Mouse (Mus musculus): Measurements from ENCODE around the gene Izumo1. TPM values are rescaled to one million over a fixed set of nuclear protein-coding genes. Genes with fewer than 3 reads are reported as not detected.

Izumo1 gene
- polyA plus RNA-seq, 1 experiment from 2014 or later, result 0.19 TPM

GRCm38 (mm10) chr7:45596107-45596506 lies 25.5 kb upstream of the Izumo1 start:
- no peak for DNase-seq (ENCODE audit: low spot score)
- WGBS, result 91% methylated on average over 1 of the region's 1 CpGs
- Histone ChIP-seq H3K27ac (ENCODE audit: low read length) (no peak overlapping the region), H3K4me3 (ENCODE audit: low read depth, low read length) (no peak overlapping the region), H3K27me3 (replicated peaks; ENCODE audit: insufficient read depth, low read length) (no peaks in the 10 kb centered on the region), H3K9me3 (ENCODE audit: low read length) (no peaks in the 10 kb centered on the region), H3K4me1 (ENCODE audit: insufficient read depth, low read depth, low read length) (no peaks in the 10 kb centered on the region), H3K4me2 (replicated peaks; ENCODE audit: low read depth, low read length) (no peak overlapping the region), H3K36me3 (ENCODE audit: insufficient read depth, low read length) (no peaks in the 10 kb centered on the region), H3K9ac (replicated peaks; ENCODE audit: low read depth) (no peak overlapping the region)
- TF ChIP-seq CTCF (IDR thresholded peaks at IDR 0.05), result no peak
- no peak for TF ChIP-seq EP300 (IDR thresholded peaks at IDR 0.05)
- ATAC-seq, result no peak

- 87% methylated on average over 5 of the region's 5 CpGs for WGBS
- no peaks in the 10 kb centered on the region for H3K36me3 ChIP-seq (ENCODE audit: insufficient read depth, low read length)
- ATAC-seq (no peak), DNase-seq (ENCODE audit: low spot score) (no peak)
- TF ChIP-seq CTCF (IDR thresholded peaks at IDR 0.05) (no peak), EP300 (IDR thresholded peaks at IDR 0.05) (no peak)
- no peaks in the 10 kb centered on the region for H3K4me1 ChIP-seq (ENCODE audit: insufficient read depth, low read depth, low read length)
- H3K27ac ChIP-seq (ENCODE audit: low read length), result no peak overlapping the region
- no peaks in the 10 kb centered on the region for H3K27me3 ChIP-seq (replicated peaks; ENCODE audit: insufficient read depth, low read length)
- no peak overlapping the region for H3K4me3 ChIP-seq (ENCODE audit: low read depth, low read length)
- no peaks in the 10 kb centered on the region for H3K9me3 ChIP-seq (ENCODE audit: low read length)
- no peak overlapping the region for H3K9ac ChIP-seq (replicated peaks; ENCODE audit: low read depth)
- no peak overlapping the region for H3K4me2 ChIP-seq (replicated peaks; ENCODE audit: low read depth, low read length)
Observed at GRCm38 (mm10) chr7:45597013-45597412, 24.6 kb upstream of the Izumo1 start.

DNA sequence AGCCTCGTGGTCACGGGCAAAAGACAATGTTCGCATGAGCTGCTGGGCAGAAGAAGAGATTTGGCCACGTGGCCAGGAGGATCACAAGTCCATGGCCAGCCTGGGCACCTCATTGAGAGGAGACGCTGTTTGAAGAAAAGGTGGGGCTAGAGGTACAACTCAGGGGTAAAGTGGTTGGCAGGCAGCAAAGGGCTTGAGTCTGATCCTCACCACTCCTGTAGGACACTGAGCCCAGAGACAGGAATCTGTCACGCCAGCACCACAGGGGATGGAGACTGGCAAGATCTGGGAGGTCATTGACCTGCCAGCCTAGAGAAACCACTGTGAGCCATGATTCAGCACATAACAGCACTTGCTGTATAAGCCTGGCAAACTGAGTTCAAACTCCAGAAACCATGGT lies 24.1 kb upstream of the Izumo1 start:
- Histone ChIP-seq H3K9me3 (ENCODE audit: low read length) (no peaks in the 10 kb centered on the region), H3K4me1 (ENCODE audit: insufficient read depth, low read depth, low read length) (no peaks in the 10 kb centered on the region), H3K4me2 (replicated peaks; ENCODE audit: low read depth, low read length) (no peak overlapping the region), H3K27ac (ENCODE audit: low read length) (no peak overlapping the region), H3K9ac (replicated peaks; ENCODE audit: low read depth) (no peak overlapping the region), H3K36me3 (ENCODE audit: insufficient read depth, low read length) (no peaks in the 10 kb centered on the region), H3K4me3 (ENCODE audit: low read depth, low read length) (no peak overlapping the region), H3K27me3 (replicated peaks; ENCODE audit: insufficient read depth, low read length) (no peaks in the 10 kb centered on the region)
- no peak for TF ChIP-seq CTCF (IDR thresholded peaks at IDR 0.05)
- TF ChIP-seq EP300 (IDR thresholded peaks at IDR 0.05), result no peak
- DNase-seq (ENCODE audit: low spot score), result no peak
- 85% methylated on average over 6 of the region's 6 CpGs for WGBS
- no peak for ATAC-seq

DNA sequence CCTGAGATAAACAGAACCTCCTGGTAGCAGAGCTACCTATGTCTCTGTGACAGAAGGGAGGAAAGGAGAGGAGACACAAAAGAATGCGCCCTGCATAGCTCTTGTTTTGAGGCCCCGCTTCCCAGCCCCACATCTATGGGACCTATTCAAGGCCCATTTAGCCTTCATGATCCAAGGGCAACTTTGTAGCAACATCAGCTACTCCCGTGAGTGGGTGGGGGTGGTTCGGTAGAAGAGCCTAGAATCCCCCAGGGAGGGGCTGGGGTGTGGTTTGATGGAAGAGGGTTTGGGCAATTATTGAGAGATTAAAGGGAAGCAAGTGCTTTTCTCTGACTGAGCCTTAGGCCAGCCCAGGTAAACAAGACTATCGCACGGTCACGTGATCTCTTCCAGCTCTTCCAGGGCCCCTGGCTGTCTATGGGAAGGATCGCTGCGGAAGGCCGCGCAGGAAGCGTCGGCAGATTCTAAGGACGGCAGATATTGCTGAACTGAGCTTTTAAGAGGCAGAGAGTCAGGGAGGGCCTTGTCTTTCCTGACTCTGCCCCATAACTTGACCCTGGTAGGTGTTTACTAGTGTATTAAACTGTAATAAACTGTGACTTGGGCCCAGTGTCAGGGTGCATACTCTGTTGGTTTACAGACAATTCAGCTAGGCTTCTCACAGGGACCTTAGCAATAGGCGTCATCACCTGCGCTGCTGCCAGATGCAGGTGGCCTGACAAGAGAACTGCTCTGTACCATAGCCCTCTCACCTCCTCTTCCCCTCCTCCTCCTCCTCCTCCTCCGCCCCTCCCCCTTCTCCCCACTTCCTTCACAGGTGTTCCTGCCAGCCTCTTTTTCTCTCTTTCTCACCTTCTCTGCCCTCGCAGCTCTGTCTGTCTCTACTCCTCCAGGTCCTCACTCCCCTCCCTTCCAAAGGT lies 22.4 kb upstream of the Izumo1 start:
- no peaks in the 10 kb centered on the region for H3K4me1 ChIP-seq (ENCODE audit: insufficient read depth, low read depth, low read length)
- no peak for TF ChIP-seq CTCF (IDR thresholded peaks at IDR 0.05)
- no peak for TF ChIP-seq EP300 (IDR thresholded peaks at IDR 0.05)
- no peak overlapping the region for H3K4me3 ChIP-seq (ENCODE audit: low read depth, low read length)
- no peaks in the 10 kb centered on the region for H3K36me3 ChIP-seq (ENCODE audit: insufficient read depth, low read length)
- H3K4me2 ChIP-seq (replicated peaks; ENCODE audit: low read depth, low read length), result no peak overlapping the region
- no peak overlapping the region for H3K27ac ChIP-seq (ENCODE audit: low read length)
- WGBS, result 34% methylated on average over 18 of the region's 18 CpGs
- no peaks in the 10 kb centered on the region for H3K27me3 ChIP-seq (replicated peaks; ENCODE audit: insufficient read depth, low read length)
- 0 out of 2 replicates have a peak, but pooled peaks have one; percentile 26 for ATAC-seq
- no peaks in the 10 kb centered on the region for H3K9me3 ChIP-seq (ENCODE audit: low read length)
- no peak overlapping the region for H3K9ac ChIP-seq (replicated peaks; ENCODE audit: low read depth)
- DNase-seq (ENCODE audit: low spot score), result no peak

- no peaks in the 10 kb centered on the region for H3K4me1 ChIP-seq (ENCODE audit: insufficient read depth, low read depth, low read length)
- 52% methylated on average over 9 of the region's 9 CpGs for WGBS
- H3K4me2 ChIP-seq (replicated peaks; ENCODE audit: low read depth, low read length), result no peak overlapping the region
- H3K36me3 ChIP-seq (ENCODE audit: insufficient read depth, low read length), result no peaks in the 10 kb centered on the region
- no peaks in the 10 kb centered on the region for H3K9me3 ChIP-seq (ENCODE audit: low read length)
- no peak for TF ChIP-seq CTCF (IDR thresholded peaks at IDR 0.05)
- TF ChIP-seq EP300 (IDR thresholded peaks at IDR 0.05), result no peak
- ATAC-seq, result no peak
- no peak overlapping the region for H3K4me3 ChIP-seq (ENCODE audit: low read depth, low read length)
- no peaks in the 10 kb centered on the region for H3K27me3 ChIP-seq (replicated peaks; ENCODE audit: insufficient read depth, low read length)
- DNase-seq (ENCODE audit: low spot score), result peak; percentile 49
- H3K27ac ChIP-seq (ENCODE audit: low read length), result no peak overlapping the region
- no peak overlapping the region for H3K9ac ChIP-seq (replicated peaks; ENCODE audit: low read depth)
Observed at GRCm38 (mm10) chr7:45605704-45606289, 15.8 kb upstream of the Izumo1 start.

DNA sequence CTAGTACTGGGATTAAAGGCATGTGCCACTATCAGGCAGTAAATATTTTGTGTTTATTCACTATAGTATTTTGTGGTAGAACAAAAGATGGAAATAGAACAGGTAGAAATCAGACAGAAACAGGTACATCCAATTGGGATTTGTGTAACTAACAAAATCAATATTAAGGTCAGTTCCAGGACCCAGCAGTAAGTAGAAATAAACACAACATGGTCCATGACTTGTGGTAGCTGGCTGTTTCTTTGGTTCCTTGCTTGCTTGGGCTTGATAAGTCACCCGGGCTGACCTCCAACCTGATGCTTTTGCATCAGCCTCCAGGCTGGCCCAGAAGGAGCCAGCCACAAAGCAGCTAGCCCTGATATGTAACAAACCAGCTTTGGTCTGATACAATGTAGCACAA lies 12.1 kb upstream of the Izumo1 start:
- H3K9ac ChIP-seq (replicated peaks; ENCODE audit: low read depth), result no peak overlapping the region
- TF ChIP-seq CTCF (IDR thresholded peaks at IDR 0.05) (no peak), EP300 (IDR thresholded peaks at IDR 0.05) (no peak)
- DNase-seq (ENCODE audit: low spot score) (no peak), ATAC-seq (no peak)
- H3K27ac ChIP-seq (ENCODE audit: low read length), result no peak overlapping the region
- no peaks in the 10 kb centered on the region for H3K9me3 ChIP-seq (ENCODE audit: low read length)
- H3K4me3 ChIP-seq (ENCODE audit: low read depth, low read length), result no peak overlapping the region
- H3K36me3 ChIP-seq (ENCODE audit: insufficient read depth, low read length), result no peaks in the 10 kb centered on the region
- no peaks in the 10 kb centered on the region for H3K27me3 ChIP-seq (replicated peaks; ENCODE audit: insufficient read depth, low read length)
- H3K4me2 ChIP-seq (replicated peaks; ENCODE audit: low read depth, low read length), result no peak overlapping the region
- WGBS, result 39% methylated on average over 1 of the region's 1 CpGs
- H3K4me1 ChIP-seq (ENCODE audit: insufficient read depth, low read depth, low read length), result no peaks in the 10 kb centered on the region

All from lung, postnatal 0 days (tissue).